Mouse (Mus musculus) kidney, adult 18-20 months (tissue): ENCODE measurements around the gene Dok1.
A peak's percentile ranks its signal among the peaks of the same experiment; 100 is the strongest.

Source experiments
- DNase-seq: peaks from one replicate; pipeline ENCODE4 v3.0.0; 2021

Gene Dok1

DNA sequence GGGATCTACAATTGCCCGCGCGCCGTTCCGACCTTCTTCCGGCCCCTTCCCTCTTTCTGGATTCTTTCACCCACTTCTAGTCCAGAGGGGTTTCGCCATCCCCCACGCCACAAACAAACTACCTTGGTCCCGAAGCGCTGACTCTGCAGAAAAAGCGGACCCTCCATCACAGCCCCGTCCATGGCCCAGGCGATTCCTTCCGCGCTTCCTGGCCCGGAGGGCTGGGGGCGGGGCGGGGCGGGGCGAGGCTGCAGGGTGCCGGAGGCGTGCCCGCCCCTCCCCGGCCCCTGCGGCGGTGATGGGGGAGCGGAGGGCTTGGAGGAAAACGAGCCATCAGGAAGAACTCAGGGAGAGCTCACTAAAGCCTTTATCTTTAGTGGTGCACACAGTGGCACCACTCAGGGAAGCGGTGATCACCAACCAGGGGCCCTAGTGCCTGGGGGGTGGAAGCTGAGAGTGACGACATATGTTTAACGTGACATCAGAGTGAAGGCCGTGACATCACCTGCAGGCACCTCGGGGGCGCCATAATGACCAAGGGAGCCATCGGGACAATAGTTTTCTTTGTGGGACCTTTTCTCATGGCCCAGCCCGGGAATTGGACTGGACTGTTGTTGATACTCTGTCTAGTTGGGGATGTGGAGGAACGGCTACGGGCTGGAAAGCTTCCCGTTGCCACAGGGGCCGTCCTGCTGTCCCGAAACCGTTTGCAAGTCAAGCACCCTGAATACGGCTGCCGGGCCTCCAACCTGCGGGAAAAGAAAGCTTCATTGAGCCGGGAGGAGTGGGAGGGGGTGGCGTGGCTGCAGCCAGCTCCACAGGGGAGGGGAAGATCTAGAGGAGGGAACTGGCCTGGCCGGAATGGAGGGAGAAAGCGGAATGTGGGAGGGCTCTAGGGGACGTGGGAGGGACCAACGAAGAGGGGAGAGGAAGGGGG is at the start of gene Dok1, which contains the start of gene Loxl3:
Dok1 (minus strand) TSS at position 223 of the 937 bp plus-strand sequence.
Loxl3 (plus strand) TSS at position 925 of the 937 bp plus-strand sequence.
- DNase-seq = peak; percentile 74

DNA sequence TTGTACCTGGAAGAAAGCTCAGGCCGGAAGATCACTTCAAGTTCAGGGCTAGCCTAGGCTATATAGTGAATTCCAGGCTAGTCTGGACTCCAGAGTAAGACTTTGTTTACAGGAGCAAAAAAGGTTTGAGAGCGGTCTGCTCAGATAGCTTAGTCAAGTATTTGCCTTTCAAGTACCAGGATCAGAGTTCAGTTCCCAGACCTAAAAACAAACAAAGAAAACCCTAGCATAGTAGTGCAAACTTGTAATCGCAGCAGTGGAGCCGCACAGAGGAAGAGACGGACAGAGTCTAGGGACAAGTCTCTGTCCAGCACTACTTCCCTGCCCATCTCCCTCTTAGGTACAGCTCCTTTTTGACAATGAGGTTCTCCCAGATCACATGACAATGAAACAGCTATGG is 46.9 kb upstream of the Dok1 start:
- no peak for DNase-seq

DNA sequence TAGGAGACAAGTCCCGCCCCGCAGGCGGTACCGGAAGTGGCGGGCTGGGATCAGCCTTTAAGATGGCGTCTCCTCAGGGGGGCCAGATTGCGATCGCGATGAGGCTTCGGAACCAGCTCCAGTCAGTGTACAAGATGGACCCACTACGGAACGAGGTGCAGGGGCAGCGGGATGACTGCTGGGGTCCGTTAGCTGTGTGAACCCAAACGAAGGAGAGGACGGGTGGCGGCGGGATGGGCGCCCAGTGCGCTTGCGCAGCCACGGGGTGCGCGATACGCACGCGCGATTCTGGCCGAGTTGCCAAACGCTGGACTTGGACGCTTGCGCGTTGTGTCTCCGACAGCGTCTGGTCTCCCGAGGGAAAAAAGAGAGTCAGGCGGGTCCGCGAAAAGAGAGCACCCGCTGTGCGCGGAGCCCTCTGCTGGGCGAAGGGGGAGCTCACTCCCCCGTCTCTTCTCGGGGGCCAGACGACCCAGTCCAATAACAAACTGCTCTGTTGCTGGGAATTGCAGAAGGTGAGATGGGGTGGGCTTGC is 45.1 kb upstream of the Dok1 start:
- peak; percentile 100 for DNase-seq

DNA sequence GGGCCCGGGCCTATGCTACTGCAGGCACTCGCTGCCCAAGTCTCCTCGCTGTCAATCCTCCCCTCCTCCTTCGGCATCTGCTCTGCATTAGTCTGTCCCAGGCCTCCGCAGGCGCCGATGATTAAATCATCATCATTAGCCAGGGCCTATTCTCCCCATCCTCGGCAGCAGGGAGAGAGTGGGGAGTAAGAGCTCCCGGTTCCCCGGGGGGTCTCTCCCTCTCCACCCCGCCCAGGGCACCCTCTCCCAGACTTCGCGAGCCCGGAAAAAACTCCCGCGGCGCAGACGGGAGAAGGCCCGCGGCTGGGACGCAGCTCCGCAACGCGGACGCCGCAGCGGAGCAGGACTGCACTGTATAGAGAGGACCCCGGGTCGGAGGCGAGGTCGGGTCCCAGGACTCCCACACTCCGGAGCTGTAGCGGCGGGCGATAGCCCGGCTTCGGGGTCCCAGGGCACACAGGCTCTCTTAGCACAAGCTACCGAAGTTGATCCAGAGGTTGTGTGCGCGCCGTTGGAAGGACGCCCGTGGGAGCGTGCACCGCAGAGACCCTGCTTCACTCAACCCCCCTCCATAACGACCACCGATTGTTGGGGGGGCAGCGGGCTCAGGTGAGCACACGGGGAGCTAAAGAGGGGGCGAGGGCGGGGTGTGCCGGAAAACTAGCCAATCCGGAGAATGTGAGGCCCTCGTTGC is 44.5 kb upstream of the Dok1 start, which contains the start of gene Pcgf1:
Pcgf1 (plus strand) TSS at position 240 of the 694 bp plus-strand sequence.
- no peak for DNase-seq

DNA sequence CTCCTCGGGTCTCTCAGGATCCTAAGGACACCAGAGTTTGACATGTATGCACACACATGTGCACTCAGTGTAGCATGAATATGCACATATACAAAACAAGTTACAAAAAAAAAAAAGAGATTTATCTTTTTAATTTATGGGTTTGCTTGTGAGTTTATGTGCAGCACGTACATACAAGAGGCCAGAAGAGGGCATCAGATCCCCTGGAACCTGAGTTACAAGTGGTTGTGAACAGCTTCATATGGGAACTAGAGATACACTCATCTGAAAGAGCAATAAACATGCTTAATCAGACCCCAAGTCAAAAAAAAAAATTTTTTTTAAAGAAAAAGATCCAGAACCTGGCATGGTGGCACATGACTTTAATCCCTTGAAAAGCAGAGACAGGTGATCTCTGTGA is 41.7 kb upstream of the Dok1 start:
- no peak for DNase-seq

DNA sequence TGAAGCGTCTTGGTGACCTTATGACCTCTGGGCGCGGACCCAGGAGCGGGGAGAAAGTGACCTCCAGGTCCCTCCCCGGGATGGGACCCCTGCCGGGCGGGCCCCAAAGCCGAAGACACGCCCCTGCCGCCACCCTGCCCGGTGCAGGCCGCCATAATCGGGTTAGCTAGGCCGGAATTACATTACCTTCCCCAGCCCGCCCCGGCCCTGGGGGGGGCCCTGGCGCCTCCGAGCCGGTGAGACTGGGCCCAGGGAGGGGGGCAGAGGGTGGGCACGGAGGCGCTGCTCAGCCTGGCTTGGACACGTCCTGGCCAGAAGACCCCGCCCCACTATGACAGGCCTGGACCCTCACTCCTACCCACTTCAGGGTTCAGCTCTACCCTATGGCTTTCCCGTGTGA is 37.9 kb upstream of the Dok1 start:
- DNase-seq = no peak

DNA sequence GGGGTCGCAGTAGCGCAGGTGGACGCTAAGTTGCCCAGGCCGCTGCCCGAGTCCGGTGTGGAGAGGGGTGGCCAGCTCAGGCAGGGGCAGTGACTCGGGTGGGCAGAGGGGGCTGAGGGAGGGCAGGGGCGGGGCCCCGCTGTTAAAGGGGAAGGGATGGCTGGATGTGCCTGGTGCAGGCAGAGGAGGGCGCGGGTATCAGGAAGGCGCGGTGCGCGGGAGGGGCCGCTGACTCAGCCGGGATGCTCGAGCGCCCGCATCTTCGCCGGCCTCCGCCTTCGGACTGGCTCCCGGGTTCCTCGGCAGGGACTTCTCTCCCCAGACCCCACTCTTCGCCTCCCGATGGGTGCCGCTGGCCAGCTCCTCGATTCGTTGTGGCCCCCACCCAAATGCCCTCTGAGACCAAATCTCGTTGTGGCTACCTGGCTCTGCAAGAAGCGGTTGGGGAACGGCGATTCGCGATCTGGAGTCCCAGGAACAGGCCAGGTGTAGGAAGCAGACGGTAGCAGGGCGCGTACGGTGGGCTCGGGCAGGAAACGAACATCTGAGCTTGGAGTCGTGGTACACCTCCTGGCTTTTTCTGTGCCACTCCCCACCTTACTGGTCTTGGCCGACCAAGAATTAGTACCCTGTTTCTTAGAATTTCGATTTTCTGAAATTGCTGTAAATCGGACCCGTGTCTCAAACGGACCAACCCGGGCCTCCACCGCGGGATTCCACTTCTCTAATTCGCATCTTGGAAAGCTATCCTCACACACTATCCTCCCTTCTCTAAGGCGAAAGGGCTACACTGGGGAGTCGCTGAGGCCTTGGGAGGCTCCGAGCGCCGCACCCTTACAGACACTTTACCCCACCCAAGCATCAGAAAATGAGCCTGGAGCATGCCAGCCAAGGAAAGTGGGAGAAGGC is 37.3 kb upstream of the Dok1 start:
- peak; percentile 51 for DNase-seq

DNA sequence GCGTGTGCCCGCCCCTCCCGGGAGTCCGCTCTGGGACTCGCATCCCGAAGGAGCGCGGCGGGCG is 36.8 kb upstream of the Dok1 start, which contains the start of gene Tlx2:
Tlx2 (minus strand) TSS at position 47 of the 64 bp plus-strand sequence.
- no peak for DNase-seq

DNA sequence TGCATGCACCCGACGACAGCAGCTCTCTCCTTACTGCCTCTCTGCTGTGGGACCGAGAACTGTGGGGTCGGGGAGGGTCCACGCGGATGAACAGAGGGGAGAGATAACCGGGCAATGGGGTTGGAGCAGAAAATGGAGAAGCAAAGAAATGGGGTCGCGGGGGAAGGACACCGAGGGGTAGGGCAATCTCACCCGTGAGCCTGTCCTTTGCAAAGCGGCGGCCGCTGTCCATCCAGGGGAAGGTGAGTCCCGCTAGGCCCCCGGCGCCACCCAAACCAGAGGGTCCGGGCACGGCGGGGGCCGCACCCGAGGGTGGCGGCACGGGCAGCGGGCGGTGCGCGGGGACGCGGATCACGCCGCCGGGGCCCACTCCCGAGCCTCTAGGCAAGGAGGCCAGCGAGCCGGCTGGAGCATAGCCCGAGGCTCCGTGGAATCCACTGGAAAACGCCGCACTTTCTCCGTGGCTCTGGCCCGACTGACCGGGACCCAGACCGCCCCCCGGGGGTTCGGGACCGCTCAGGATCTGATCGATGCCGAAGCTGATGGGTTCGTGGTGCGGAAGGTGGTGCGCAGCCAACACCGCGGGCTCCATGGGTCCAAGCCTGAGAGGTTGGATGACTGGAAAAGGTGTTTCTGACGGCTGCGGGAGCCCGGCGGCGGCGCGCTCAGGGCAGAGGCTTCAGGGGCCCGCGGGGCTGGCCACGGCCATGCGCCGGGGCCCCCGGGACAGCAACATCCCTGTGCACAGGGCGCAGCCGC is 36.4 kb upstream of the Dok1 start:
- peak; percentile 42 for DNase-seq

DNA sequence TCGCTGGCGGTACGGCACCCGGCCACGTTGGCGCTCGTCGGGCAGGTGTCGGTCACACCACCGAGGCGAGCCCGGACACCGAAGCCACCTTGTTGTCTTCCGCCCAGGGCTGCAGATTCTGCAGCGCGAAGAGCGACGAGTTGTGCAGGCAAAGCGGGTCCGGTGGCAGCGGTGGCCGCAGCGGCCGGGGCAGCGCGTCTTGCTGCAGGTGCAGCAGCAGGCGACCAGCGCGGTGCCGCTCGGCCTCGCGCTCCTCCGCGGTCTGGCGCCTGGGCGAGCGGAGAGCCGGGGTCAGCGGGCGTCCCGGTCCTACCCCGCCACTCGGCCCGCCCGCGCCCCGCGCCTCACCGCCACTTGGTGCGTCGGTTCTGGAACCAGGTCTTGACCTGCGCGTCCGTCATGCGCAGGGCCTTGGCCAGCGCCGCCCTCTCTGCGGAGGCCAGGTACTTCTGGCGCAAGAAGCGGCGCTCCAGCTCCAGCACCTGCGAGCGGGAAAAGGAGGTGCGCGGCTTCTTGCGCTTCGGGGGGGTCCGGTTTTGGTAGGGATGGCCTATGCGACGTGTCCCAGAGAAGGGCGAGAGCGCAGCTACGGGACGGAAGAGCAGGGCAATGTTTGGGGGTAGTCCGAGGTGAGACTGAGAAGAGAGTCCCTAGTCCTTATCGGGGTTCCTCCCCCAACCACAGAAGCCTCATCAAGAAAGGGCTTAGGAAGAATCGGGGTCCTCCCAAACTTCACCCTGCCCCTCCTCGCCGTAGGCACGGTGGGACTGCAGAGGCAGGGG is 35.6 kb upstream of the Dok1 start:
- peak; percentile 59 for DNase-seq

DNA sequence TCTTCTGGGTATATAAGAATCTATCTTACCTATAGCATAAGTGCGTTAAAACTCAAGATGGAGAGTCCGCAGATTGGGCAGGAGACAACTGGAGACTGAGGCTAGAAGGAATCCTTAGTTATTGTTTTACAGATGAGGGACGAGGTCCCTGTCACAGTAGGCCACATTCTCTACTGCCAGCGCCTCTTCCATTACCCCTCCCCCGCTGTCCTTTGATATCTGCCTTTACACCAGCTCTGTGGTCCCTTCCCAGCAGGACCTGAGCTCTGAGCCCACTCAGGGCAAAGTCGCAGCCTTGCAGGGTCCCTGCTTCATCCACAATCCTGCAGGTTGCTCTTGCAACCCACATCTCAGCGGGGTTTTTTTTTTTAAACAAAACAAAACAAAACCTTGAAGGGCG is 35.0 kb upstream of the Dok1 start:
- peak; percentile 11 for DNase-seq

DNA sequence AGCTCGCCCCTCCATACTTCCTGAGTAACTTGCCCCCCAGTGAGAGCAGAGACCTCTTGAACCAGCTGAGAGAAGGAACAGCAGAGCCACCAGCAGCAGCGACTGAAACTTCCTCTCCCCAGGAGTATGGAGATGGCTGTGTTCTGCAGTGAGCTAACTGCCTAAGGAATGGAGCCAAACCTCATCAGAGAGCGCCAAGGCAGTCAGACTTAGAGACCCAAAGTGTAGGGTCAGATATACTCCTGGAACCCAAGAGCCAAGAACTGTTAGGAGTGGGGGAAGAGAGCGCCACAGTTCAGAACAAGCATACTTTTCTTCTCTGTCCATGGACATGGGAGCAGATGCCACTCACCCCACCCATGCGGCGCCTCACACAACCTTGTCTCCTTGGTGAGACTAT is 33.2 kb upstream of the Dok1 start:
- DNase-seq = no peak

DNA sequence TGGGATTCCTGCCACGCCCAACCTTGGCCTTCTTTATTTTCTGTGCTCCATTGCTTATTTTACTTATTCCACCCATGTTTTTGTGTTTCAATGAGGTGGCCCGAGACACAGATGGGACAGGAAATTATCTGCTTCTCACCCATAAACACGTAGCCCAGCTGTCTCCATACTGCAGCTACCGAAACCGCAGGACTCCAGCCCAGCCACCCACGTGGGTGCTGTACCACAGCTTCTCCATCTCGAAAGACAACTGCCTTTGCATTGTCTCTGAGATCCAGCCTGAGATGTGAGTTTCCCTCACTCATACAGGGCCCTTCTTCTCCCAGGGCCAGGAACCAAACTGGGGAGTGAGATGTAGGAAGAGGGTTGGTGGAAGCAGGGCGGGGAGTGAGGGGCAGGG is 32.7 kb upstream of the Dok1 start:
- no peak for DNase-seq

DNA sequence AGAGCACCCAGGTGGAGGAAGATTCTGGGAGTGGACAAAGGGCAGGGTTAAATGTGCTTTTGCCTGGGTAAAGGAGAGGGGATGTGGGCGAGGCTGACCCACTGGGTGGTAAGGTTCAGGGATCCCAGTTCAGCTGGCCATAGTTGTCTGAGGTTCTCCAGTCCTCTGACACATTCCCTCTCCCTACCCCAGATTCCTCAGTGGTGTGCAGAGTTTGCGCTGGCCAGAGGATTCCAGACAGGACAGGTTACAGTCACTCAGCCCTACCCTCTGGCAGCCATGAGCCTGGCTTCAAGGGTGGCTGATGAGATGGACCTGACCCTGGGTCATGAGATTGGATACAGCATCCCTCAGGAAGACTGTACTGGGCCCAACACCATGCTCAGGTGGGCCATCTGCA is 25.5 kb upstream of the Dok1 start:
- DNase-seq = no peak

DNA sequence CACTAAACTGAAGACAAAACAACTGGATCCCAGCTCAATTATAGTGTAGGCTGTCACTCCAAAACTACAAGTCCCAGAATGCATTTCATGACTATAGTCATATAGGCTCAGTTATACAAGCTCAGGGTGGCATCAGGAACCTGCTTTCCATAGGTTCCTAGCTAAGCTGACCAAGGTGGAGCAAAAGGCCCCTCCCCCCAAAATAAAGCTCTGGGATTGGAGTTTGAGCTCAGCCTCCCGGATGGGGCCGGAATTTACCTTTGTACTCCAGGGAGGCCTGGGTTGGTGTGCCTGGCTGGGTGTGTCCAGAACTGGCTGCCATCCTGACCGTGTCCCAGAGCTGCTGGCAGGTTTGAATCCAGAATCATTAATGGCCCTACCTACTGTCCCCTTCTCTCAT is 24.5 kb upstream of the Dok1 start, which contains the start of gene Dqx1:
Dqx1 (plus strand) TSS at position 55 of the 400 bp plus-strand sequence.
- peak; percentile 74 for DNase-seq

DNA sequence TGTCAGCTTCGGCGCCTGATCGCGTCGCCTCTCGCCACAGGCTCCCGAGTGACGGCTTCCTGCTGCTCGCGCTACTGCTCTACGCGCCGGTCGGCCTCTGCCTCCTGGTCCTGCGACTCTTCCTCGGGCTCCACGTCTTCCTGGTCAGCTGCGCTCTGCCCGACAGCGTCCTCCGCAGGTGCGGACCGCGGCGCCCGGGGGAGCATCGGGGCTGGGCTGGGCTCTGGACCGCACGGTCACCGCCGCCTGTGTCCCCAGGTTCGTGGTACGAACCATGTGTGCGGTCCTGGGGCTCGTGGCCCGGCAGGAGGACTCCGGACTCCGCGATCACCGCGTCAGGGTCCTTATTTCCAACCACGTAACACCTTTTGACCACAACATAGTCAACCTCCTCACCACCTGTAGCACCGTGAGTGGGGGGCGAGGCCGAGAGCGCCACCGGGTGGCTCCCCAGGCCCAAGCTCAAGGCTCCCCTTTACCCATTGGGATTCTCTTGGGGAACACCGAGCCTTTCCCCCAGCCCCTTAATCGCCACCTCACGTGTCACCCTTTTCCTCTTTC is 21.7 kb upstream of the Dok1 start, which contains the start of gene Htra2:
Htra2 (minus strand) TSS at position 403 of the 561 bp plus-strand sequence.
- DNase-seq = no peak

DNA sequence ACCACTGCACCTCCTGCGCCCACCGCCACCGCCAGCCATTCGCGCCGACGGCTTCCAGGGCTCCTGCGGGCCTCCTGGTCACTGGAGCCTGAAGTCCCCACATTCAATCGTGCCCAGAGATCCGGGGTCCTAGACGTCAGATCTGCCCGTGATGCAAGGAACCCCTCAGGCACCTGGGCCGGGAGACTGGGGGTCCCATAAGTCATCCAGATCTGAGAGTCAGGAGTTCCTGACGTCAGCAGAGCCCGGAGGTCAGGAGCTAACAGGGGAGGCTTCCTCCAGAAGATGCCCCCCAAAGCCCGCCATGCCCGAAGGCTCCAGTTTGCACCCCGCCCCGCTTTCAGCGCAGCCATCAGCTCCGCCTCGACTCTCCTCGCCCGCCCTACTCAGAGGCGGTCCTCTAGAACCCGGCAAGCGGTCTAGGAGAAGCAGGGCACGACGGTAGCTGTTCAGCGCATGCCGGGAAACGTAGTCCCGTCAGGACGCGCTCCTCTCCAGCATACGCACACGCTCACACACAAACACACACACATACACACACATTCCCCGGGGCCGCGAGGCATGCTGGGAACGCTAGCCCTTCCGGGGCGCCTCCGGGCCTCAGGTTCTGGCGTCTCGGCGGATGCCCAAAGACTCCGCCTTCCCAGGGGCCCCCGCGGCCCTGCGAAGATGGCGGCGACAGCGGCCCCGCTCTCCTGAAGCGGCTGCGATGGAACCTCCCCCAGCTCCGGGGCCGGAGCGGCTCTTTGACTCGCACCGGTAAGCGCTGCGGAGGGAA is 21.0 kb upstream of the Dok1 start, which contains the start of gene Aup1:
Aup1 (plus strand) TSS at position 448 of the 778 bp plus-strand sequence.
- peak; percentile 97 for DNase-seq

DNA sequence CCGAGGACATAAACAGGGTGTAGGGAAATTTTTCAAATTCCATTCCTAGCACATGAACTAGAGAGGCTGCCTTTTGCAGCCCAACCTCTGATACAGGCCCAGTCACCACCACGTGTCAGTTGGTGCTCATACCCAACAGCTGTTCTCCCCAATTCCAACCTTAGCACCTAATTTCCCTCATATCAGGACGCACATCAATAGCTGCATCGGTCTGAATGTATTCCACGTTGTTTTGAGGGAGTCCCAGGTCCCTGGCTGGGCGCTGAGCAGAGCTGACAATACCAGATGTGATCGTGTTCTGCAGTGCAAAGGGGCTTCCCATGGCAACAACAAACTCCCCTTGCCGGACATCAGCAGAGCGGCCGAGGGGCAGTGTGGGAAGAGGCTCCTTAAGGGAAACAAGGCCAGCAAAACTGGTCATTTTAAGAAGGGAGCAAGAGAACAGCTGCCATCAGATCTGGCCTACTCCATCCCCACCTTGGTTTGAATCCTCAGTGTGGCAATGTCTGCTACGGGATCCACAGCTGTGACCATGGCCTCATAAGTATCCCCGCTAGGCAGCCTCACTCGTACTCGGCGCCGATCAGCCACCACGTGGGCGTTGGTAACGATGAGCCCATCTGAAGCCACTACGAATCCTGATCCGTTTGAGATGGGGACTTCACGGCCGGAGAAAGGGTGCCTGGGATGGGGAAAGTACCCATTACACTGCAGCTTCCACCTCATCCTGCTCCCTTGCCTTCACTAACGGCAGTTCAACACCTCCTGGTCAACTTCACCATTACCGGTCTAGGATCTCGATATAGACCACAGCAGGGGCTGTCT is 20.1 kb upstream of the Dok1 start:
- peak; percentile 19 for DNase-seq

DNA sequence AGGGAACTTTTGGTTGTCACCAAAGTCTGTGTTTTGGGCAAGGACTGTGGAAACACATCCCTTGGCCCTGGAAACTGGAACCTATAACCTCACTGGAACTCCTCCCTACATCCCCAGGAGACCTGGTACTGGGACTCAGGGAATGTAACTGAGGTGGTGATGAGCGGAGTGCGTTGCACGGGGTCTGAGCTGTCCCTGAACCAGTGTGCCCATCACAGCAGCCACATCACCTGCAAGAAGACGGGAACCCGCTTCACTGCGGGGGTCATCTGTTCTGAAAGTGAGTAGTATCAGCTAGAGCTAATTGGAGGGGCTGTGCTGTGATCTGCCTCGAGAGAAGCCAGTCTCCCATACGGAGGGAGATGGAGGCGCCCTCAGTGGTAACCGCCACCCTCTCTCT is 16.1 kb upstream of the Dok1 start:
- DNase-seq = no peak
